Mouse (Mus musculus): ENCODE results near the gene Edem2.

The Edem2 gene

GRCm38 (mm10) chr2:155729158-155729645 is at the start of gene Edem2:
TSS of gene Edem2 (minus strand) at chr2:155729475.
- peak; percentile 90 for DNase-seq (ENCODE audit: low read depth, low spot score)

GRCm38 (mm10) chr2:155779066-155779465 is 49.8 kb upstream of the Edem2 start:
- no peak for DNase-seq (ENCODE audit: low read depth, low spot score)

GRCm38 (mm10) chr2:155778004-155778403 is 48.7 kb upstream of the Edem2 start:
- DNase-seq (ENCODE audit: low read depth, low spot score): no peak

DNA sequence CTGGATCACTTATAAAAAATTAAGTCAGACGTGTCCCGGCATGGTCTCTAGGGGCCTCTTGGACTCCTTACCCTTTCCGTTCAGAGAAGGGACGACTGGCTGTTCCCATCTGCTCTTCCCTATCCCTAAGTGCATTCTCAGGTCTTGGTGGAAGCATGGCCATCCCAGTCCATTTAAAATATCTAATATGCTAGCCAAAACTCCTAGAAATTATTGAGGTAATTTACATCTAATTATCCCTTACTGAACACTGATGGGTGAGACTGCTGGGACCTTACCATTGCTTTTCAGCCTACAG is 48.4 kb upstream of the Edem2 start:
- no peak for DNase-seq (ENCODE audit: low read depth, low spot score)

GRCm38 (mm10) chr2:155776824-155777687 is 47.8 kb upstream of the Edem2 start:
- no peak for DNase-seq (ENCODE audit: low read depth, low spot score)

DNA sequence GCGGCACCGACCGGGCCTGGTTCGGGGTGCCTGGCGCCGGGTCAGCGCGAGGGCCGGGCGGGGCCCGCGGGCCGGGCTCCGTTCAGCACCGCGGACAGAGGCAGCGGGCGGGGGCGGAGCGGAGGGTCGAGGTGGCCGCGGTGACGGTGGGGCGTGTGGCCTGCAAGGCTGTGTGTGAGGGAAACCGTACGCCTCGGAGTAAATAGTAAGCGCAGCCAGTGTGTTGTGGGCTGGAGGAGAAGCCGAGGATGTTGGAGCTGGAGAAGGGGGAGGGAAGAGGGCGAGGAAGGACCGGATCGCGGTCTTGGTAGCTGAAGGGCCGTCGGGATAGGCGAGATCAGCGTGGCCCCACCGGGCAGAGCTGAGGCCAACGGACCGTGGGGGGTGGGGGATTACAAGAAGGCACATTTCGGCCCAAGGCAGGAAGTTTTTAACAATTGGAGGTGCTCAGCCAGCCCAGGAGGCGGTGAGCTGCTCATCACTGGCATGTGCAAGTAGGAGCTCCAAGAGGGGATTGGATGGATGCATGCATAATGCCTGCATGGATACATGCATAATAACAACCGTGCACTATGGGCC is 46.5 kb upstream of the Edem2 start:
- no peak for DNase-seq (ENCODE audit: low read depth, low spot score)

DNA sequence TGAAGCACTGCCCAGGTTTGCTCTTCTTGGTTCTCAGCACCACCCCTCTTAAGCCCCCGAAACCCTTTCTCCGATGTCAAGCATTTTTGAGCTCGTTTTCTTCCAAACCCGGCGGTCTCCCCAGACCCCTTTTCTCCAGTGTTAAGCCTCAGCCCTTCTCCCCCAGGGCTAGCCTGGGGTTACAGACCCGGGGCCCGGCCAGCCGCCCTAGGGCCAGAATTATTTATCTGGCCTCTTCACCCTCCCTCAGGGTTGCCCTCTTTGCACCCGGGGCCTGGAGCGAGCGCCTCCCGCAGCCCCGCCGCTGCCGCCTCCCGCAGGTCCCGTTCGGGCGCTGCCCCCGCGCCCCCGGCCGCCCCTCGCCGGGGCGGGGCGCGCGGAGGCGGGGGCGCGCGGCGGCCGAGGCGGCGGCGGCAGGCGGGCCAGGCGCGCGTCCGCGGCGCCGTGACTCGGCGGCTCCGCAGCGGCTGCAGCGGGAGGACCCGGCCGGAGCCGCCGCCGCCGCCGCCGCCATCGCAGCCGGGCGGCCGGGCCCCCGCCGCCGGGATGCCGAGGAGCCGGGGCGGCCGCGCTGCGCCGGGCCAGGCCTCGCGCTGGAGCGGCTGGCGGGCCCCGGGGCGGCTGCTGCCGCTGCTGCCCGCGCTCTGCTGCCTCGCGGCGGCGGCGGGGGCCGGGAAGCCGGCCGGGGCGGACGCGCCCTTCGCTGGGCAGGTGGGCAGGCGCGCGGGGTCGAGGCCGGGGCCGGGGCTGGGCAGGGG is 45.8 kb upstream of the Edem2 start, which contains the start of gene Mmp24:
Mmp24 (plus strand) TSS at position 416 of the 758 bp plus-strand sequence.
- no peak for DNase-seq (ENCODE audit: low read depth, low spot score)

- DNase-seq (ENCODE audit: low read depth, low spot score): no peak
Observed at GRCm38 (mm10) chr2:155774261-155774926, 45.1 kb upstream of the Edem2 start.

DNA sequence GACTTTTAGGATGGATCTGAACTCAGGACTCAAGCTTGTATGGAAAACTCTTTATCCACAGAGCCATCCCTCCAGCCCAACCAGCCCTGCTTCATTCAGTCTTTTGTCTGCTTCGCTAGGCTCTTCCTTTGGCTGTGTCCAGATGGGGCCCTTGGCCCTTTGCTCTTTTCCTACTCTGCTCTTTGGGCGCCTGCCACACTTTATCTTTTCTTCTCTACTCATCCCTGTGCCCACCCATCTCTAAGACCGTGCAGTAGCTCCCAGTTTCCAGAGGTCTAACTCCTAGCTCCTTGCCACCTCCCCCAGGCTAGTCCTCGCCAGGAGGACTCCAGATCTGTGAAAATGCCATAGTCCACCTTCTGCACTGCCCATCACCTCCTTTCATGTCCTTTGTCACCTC is 44.4 kb upstream of the Edem2 start:
- DNase-seq (ENCODE audit: low read depth, low spot score): no peak

- peak; percentile 62 for DNase-seq (ENCODE audit: low read depth, low spot score)
Observed at GRCm38 (mm10) chr2:155764679-155765418, 35.6 kb upstream of the Edem2 start.

GRCm38 (mm10) chr2:155756855-155757566 is 27.7 kb upstream of the Edem2 start:
- DNase-seq (ENCODE audit: low read depth, low spot score): no peak

GRCm38 (mm10) chr2:155755746-155756145 is 26.5 kb upstream of the Edem2 start:
- no peak for DNase-seq (ENCODE audit: low read depth, low spot score)

DNA sequence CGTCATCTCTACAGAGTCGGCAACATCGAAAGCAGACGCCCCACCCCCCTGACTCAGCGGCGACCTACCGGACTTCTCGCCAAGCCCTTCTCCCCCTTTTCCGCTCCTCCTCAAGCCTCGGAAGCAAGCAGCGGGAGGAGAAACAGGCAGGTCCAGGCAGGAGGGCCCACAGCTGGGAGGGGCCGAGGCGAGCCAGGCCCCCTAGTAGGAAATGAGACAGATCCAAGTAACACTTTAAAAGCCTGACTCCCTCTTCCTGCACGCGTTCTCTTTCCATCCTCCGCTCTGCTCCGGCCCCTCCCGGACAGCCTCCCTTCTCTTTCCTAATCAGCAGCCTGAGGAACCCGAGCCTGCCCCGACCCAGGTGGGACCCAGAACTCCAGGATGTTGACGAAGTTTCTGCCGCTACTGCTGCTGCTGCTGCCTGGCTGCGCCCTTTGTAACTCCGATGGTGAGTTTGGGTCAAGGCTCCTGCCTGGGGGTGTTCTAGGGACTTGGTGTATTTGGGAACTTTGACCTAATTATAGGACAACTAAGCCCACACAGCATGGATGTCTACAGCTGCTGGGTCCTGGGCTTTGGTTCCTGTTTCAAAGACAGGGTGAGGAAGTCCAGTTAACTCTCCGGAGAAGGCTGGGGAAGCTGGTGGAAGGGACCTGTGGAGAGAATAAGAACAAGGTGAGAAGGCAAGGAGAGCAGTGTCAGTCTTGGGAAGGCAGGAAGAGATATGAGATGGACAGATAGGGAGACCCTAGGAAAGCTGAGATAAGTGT is 21.9 kb upstream of the Edem2 start, which contains the start of gene Procr:
Procr (plus strand) TSS at position 104 of the 773 bp plus-strand sequence.
- no peak for DNase-seq (ENCODE audit: low read depth, low spot score)

DNA sequence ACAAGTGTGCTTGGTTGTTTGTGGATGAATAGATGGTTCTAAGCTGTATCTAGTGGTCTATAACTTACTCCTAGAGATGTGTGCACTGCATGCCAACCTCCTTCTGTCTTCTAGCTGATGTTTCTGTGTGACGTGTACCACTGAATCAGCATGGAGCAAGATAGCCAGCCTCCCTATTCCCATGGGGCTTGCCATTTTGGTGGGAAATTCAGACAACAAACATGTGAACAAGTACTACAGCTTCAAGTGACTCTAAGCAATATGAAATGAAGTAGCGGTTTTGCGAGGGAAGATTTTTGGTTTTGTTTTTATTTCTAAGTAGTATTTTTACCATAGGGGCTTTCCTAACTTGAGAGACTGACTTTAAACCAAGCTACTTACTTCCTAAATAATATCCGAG is 20.1 kb upstream of the Edem2 start:
- DNase-seq (ENCODE audit: low read depth, low spot score): no peak

GRCm38 (mm10) chr2:155745487-155745886 is 16.2 kb upstream of the Edem2 start:
- DNase-seq (ENCODE audit: low read depth, low spot score): no peak

- DNase-seq (ENCODE audit: low read depth, low spot score): no peak
Observed at GRCm38 (mm10) chr2:155743351-155743750, 14.1 kb upstream of the Edem2 start.

- DNase-seq (ENCODE audit: low read depth, low spot score): no peak
Observed at GRCm38 (mm10) chr2:155742931-155743337, 13.7 kb upstream of the Edem2 start.

DNA sequence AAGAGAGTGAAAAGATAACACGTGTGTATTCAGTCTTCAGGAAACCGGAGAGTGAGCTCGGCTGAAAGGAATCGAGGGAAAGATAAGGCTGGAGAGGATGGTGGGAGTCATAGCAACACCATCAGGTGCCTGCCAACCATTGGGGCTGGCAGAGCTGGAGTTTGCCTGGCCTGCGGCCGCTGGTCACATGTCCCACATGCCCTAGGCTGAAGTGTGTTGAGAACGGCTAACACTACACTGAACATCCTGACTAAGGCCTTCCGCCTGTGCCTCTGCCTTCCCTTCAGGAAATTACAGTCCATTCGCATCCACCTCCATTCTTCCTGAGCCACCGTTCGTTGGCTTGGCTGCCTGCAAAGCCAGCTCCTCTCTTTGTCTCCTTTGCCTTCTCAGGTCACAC is 12.9 kb upstream of the Edem2 start:
- no peak for DNase-seq (ENCODE audit: low read depth, low spot score)

- DNase-seq (ENCODE audit: low read depth, low spot score): no peak
Observed at GRCm38 (mm10) chr2:155737803-155738202, 8.5 kb upstream of the Edem2 start.

DNA sequence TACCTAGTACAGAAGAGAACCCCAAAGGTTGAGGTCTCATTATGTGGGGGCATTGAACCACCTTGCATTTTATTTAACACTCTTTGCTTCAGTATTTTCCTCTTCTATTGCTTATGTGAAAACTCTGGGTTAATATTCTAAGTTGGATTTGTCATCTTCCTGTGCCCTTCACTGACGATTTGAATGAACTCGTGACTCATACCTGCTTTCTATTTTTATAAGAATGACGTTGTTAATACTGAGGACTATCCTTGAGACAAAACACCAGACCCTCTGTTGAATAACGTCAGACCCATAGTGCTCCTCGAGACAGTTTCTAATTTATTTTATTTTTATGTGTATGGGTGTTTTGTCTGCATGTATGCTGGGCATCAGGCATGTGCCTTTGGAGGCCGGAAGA is 7.7 kb upstream of the Edem2 start:
- DNase-seq (ENCODE audit: low read depth, low spot score): no peak

All from retina, postnatal 7 days (tissue).